Mouse (Mus musculus) brain, embryonic 14.5 days (tissue): Measurements from ENCODE around the gene Spsb1.

Experiments used
- CTCF ChIP-seq: fragments of 200-500 bp; IDR thresholded peaks from 2 replicates; pipeline ENCODE4 v1.5.1; 2012; ENCODE audit warnings: inconsistent platforms, mild to moderate bottlenecking, moderate library complexity, borderline replicate concordance; ENCODE audit not compliant: insufficient read depth, insufficient read length; ENCODE audit errors: extremely low read depth
- POLR2A ChIP-seq: fragments of 200-500 bp; IDR thresholded peaks from 2 replicates; pipeline ENCODE4 v1.6.1; 2012; ENCODE audit warnings: mild to moderate bottlenecking, inconsistent platforms, borderline replicate concordance; ENCODE audit not compliant: poor library complexity, insufficient read depth, insufficient read length, severe bottlenecking; ENCODE audit errors: extremely low read depth

DNA sequence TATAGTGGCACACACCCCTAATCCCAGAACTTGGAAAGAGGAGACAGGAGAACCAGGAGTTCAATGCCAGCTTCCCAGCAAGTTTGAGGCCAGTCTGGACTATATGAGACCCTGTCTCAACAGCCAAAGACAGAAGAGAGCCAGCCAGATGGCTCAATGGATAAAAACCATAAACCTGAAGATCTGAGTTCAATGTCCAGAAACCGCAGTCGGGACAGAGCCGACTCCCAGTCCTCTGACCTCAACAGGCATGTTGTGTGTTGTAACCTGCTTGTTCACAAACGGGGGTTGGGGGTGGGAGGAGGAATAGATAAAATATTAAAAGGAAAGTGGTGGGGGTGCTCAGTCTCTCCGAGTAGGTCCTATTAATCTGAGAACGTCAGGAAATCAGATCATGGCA, 10.4 kb upstream of the Spsb1 start:
- no peak for TF ChIP-seq POLR2A
- TF ChIP-seq CTCF: no peak
